Mouse (Mus musculus): ENCODE measurements at regions not wholly inside any gene's neighbourhood (a gene's known extent, or its start where the extent isn't known, plus 50 kb on each side); places are given as distances from the start of the nearest gene placed in this dataset.

- no peak for TF ChIP-seq CTCF (IDR thresholded peaks at IDR 0.05; ENCODE audit: control insufficient read depth, insufficient read depth, low read length)
- no peak for TF ChIP-seq POLR2A (IDR thresholded peaks at IDR 0.05; ENCODE audit: borderline replicate concordance, control insufficient read depth, low read depth, low read length)
Observed at GRCm38 (mm10) chr17:52036479-52036878, 203.4 kb upstream of the Satb1 start.

Measured in bone marrow, adult 2 months (tissue).